Mouse (Mus musculus) central nervous system, embryonic 11.5 days (tissue): ENCODE measurements around the gene Ern1. TPM values are rescaled to one million over a fixed set of nuclear protein-coding genes. Genes with fewer than 3 reads are reported as not detected.

ENCODE experiments used
- polyA plus RNA-seq: library from polyadenylated mRNA; depleted of rRNA; stranded (reverse); fragments of >200 nt; gene quantifications from 2 replicates; pipeline ENCODE4 v1.2.3, GENCODE M21; 2012; rRNA removed

The Ern1 gene
- polyA plus RNA-seq, result 7.8 and 8.8 TPM in 2 replicates

DNA sequence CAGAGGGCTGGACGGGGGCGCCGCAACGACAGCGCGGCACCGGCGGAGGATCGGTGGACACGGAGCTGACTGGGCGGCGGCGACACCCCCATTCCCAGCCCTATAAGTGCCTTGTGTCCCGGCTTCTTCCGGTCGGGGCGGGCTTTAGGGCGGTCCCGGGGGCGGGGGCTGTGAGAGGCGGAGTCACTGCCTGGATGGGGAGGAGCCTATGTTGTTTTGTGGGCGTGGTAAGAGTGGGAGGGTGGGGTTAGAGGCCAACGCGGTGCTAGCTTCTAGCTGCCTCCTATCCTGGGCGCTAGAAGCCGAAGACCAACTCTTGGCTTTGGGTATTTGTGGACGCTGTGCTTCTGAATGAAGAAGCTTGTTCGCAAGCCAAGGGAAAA is at the start of gene Ern1:
Gene Ern1, minus strand, starts transcription at position 120 of the 383 bp plus-strand sequence.

DNA sequence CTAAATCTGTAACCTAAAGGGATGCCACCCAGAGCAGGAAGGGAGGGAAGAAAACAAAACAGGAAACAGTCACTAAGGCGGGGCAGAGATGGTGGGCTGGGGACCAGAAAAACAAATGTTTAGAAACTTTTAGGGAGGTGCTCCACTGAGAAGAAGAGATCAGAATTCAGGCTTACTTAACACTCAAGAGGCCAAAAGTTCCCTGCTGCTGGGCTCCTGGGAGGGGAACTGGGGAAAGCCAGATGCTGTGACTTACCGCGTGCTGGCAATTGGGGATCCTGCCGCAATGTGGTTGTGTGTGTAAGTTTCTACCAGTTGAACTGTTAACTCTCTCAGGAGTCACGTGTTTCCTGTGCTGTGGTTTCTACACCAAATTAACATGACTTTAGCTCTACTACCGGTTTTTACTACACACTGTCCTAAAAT is 99.8 kb downstream of the Ern1 start, which contains the start of gene Icam2:
Gene Icam2, minus strand, starts transcription at position 285 of the 426 bp plus-strand sequence.

DNA sequence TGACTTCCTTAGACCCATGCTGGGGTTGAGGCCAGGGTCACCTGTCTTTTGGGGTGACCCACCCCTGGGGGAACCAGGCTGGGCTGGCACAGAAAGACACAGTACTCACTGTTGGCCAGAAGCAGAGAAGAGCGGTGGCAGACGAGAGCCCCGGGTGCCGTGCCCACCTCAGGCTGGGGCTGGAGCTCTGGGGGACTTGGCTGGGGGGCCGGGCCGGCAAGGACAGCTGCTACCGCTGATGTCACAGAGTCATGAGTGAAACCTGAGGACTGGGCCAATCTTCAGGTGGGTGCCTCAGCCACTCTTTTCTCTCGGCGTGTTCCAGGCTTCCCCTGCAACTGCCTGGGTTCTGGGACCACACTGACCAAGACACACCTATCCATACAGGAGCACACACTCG is 122.3 kb downstream of the Ern1 start, which contains the start of gene Prr29:
Gene Prr29, plus strand, starts transcription at position 107 of the 400 bp plus-strand sequence.

DNA sequence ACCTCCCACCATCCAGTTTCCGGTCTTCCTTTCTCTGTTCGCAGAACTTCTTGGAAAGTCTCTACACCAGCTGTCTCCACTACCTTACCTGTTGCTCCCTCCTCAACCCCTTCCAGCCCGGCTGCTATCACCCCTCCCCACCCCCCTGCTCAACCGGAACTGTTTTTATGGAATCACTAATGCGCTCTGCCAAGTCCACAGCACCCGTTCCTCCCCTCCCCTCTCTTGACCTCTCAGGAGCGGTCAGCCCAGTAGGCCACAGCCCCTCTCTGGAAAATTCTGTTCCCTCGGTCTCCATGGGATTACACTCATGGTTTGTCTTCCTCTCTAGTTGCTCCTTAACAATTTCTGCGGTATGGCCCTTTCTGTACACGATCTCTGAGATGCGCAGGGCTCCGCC is 134.5 kb downstream of the Ern1 start, which contains the start of gene Scn4a:
Gene Scn4a, minus strand, starts transcription at position 101 of the 400 bp plus-strand sequence.

Other genes with a start within 250 kb of the Ern1 start
- 59.5 and 97.0 TPM in 2 replicates for gene Ftsj3, start 231.8 kb downstream of the Ern1 start, polyA plus RNA-seq
- 256 and 300 TPM in 2 replicates for gene Psmc5, start 231.7 kb downstream of the Ern1 start, polyA plus RNA-seq
- gene Smarcd2, start 214.9 kb downstream of the Ern1 start, polyA plus RNA-seq, result 39.8 and 72.6 TPM in 2 replicates
- gene Tcam1, start 211.2 kb downstream of the Ern1 start, polyA plus RNA-seq, result 0.20 and 0.35 TPM in 2 replicates
- not detected in 2 replicates for gene Gh, start 186.0 kb downstream of the Ern1 start, polyA plus RNA-seq
- 0.50 and 1.2 TPM in 2 replicates for gene Cd79b, start 173.1 kb downstream of the Ern1 start, polyA plus RNA-seq
- 0.06 and 0.43 TPM in 2 replicates for gene Scn4a, start 134.6 kb downstream of the Ern1 start, polyA plus RNA-seq
- 0.05 and 0.07 TPM in 2 replicates for gene Prr29, start 122.4 kb downstream of the Ern1 start, polyA plus RNA-seq
- gene Icam2, start 99.8 kb downstream of the Ern1 start, polyA plus RNA-seq, result 7.4 and 14.0 TPM in 2 replicates
- gene Tex2, start 125.6 kb upstream of the Ern1 start, polyA plus RNA-seq, result 9.3 and 9.8 TPM in 2 replicates